Mouse (Mus musculus) neural tube, embryonic 15.5 days (tissue): ENCODE results near the gene Hmcn2. TPM values are rescaled to one million over a fixed set of nuclear protein-coding genes. Genes with fewer than 3 reads are reported as not detected.

Experiments used
- ATAC-seq: fragments of 200-750 bp; cut with Nextera tagmentation; 2 replicates; pipeline ENCODE4 v1.8.0; 2017; ENCODE audit warnings: mild to moderate bottlenecking, moderate TSS enrichment, moderate library complexity; ENCODE audit not compliant: low FRiP score
- H3K27ac ChIP-seq: fragments of 300-500 bp; sonication (generic); replicated peaks from 2 replicates; pipeline ENCODE4 v1.5.1; 2015; ENCODE audit warnings: mild to moderate bottlenecking, inconsistent platforms
- H3K27me3 ChIP-seq: fragments of 300-500 bp; sonication (generic); replicated peaks from 2 replicates; pipeline ENCODE4 v1.6.1; 2015; ENCODE audit warnings: inconsistent platforms
- H3K36me3 ChIP-seq: fragments of 300-500 bp; sonication (generic); 2 replicates; pipeline ENCODE4 v1.6.1; 2015; ENCODE audit warnings: inconsistent platforms
- H3K4me1 ChIP-seq: fragments of 300-500 bp; sonication (generic); 2 replicates; pipeline ENCODE4 v1.6.1; 2015; ENCODE audit warnings: inconsistent platforms
- H3K4me2 ChIP-seq: fragments of 300-500 bp; sonication (generic); 2 replicates; pipeline ENCODE4 v1.6.1; 2015; ENCODE audit warnings: inconsistent platforms, mild to moderate bottlenecking, moderate library complexity
- H3K4me3 ChIP-seq: fragments of 300-500 bp; sonication (generic); replicated peaks from 2 replicates; pipeline ENCODE4 v1.5.1; 2015; ENCODE audit warnings: mild to moderate bottlenecking, inconsistent platforms
- H3K9ac ChIP-seq: fragments of 300-500 bp; sonication (generic); replicated peaks from 2 replicates; pipeline ENCODE4 v1.6.1; 2015; ENCODE audit warnings: mild to moderate bottlenecking, inconsistent platforms
- H3K9me3 ChIP-seq: fragments of 300-500 bp; sonication (generic); replicated peaks from 2 replicates; pipeline ENCODE4 v1.6.1; 2016; ENCODE audit warnings: inconsistent platforms
- WGBS: fragments of 180-500 bp; shearing (Covaris S2); methylation state at CpG from one replicate; pipeline ENCODE4 v1.1.7; 2015; ENCODE audit warnings: mixed read lengths; 5-methylcytosine and 5-hydroxymethylcytosine counted together
- polyA plus RNA-seq: library from polyadenylated mRNA; unstranded; fragments of >200 nt; fragmentation: Nextera tagmentation; extraction: Ambion mirVana; gene quantifications from 2 replicates; pipeline ENCODE4 v1.2.1, GENCODE M21; 2015

Hmcn2 gene
- polyA plus RNA-seq, 1 experiment from 2014 or later = 0.44 TPM

DNA sequence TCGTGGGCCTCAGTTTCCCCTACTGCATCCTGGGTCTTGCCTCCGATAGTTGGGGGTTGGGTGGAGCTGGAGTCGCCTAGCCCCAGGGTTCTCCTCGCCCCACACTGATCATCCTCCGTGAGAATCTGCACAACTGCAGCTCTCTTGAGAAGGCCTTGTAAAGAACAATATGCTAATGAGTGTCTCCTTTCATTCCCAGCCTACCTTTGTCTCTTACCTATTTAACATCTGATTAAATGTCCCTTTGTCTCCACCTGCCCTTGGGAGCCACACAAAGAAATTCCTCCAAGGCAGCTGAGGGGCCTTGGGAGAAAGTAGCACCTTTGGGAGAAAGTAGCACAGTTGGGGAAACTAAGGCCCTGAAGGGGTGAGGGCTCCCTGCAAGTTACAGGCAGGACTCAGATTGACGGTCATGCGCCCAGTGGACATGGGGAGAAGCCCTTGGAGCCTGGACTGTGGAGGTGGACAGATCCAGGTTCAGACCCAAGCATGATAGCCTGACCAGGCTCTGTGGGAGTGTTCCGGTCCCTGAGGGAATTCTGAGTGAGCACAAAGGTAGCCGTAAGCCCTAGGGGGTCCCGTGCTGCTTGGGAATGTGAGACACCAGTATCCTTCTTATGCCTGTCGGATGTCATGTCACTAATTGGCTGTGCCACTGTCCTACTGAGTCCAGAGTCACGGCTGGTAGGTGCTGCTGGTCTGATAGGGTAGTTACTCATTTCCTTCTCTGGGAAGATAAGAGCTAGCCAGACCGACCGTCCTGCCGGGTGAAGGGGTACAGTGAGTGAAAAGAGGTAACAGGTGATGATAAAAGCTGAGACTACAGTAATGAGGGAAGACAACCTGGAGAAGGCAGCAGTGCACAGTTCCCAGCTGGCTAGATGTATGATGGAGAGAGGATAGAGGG, 188.7 kb downstream of the Hmcn2 start:
- WGBS = 58% methylated on average over 15 of the region's 15 CpGs
- Histone ChIP-seq H3K9ac (no peak overlapping the region), H3K36me3 (no peaks in the 10 kb centered on the region), H3K27ac (no peak overlapping the region), H3K4me3 (no peak overlapping the region), H3K4me1 (peaks cover 37% of the 10 kb centered on the region), H3K27me3 (peaks cover 86% of the 10 kb centered on the region), H3K4me2 (no peak overlapping the region), H3K9me3 (no peaks in the 10 kb centered on the region)
- ATAC-seq = no peak

DNA sequence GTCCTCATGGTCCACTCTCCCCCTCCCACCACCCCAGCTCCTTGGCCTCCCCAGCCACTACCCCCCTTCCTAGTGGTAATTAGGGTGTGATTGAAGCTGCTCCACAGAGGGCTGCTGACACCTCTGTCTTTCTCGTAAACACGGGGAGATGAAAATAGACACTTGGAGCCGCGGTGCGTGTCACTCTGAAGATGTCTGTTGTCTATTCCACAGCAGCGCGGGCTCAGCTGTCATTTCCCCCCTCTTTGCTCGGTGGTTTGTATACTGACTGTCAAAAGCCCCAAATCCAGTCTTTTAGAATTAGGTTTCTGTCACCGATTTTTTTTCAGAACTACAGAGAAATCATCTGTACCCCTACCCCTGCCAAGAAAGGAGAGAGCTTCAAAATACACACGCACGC, 191.3 kb downstream of the Hmcn2 start:
- WGBS = 43% methylated on average over 11 of the region's 11 CpGs
- Histone ChIP-seq H3K36me3 (no peaks in the 10 kb centered on the region), H3K4me2 (no peak overlapping the region), H3K4me3 (no peak overlapping the region), H3K27me3 (peaks cover 88% of the 10 kb centered on the region), H3K4me1 (peaks cover 22% of the 10 kb centered on the region), H3K27ac (no peak overlapping the region), H3K9ac (no peak overlapping the region), H3K9me3 (no peaks in the 10 kb centered on the region)
- no peak for ATAC-seq

GRCm38 (mm10) chr2:31508851-31509250, 194.6 kb downstream of the Hmcn2 start:
- Histone ChIP-seq H3K27me3 (peaks cover 89% of the 10 kb centered on the region), H3K9ac (no peak overlapping the region), H3K4me2 (no peak overlapping the region), H3K36me3 (no peaks in the 10 kb centered on the region), H3K27ac (no peak overlapping the region), H3K4me1 (peaks cover 12% of the 10 kb centered on the region; the same call in 1 of the 2 replicates), H3K9me3 (no peaks in the 10 kb centered on the region), H3K4me3 (no peak overlapping the region)
- 94% methylated on average over 6 of the region's 6 CpGs for WGBS
- ATAC-seq = no peak

Other genes starting within 250 kb of the Hmcn2 start
- gene Fnbp1, start 172.4 kb upstream of the Hmcn2 start, polyA plus RNA-seq = 34.1 and 36.6 TPM in 2 replicates
- 33.7 and 36.3 TPM in 2 replicates for gene Gpr107, start 162.1 kb upstream of the Hmcn2 start, polyA plus RNA-seq
- 145 and 179 TPM in 2 replicates for gene Ncs1, start 68.6 kb upstream of the Hmcn2 start, polyA plus RNA-seq
- 9.1 and 21.3 TPM in 2 replicates for gene Ass1, start 155.8 kb downstream of the Hmcn2 start, polyA plus RNA-seq